Mouse (Mus musculus) liver, adult 2 months (tissue): ENCODE results near the gene Lce6a.

Experiments
- CTCF ChIP-seq: fragments of 200-500 bp; IDR thresholded peaks from 2 replicates; pipeline ENCODE4 v1.5.1; 2011; ENCODE audit warnings: low read depth, low read length, control low read depth
- POLR2A ChIP-seq: fragments of 200-500 bp; IDR thresholded peaks from 2 replicates; pipeline ENCODE4 v1.6.1; 2011; ENCODE audit warnings: low read length, control low read depth; ENCODE audit not compliant: insufficient read depth; ENCODE audit errors: extremely low read depth

DNA sequence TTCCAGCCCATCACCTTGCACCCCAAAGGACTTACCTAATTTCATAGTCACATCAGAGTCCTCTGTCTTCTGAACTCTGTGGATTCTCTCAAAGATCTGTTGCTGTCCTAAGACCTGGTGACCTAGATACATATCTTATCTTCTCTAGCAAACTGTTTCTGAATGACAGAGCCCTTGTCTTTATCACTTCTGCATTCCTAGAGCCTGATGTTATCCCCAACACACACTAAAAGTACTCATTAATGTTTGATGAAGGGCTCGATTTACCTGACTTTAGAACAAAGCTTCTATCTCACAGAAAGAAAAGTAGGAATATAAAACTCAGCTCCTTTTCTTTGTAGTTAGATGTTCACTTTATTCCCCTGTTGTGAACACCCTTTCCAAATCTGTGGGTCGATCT lies at the start of gene Lce6a:
- no peak for TF ChIP-seq CTCF
- no peak for TF ChIP-seq POLR2A
